Mouse (Mus musculus): ENCODE results near the gene Rbms3. TPM values are rescaled to one million over a fixed set of nuclear protein-coding genes. Genes with fewer than 3 reads are reported as not detected.

The Rbms3 gene
- polyA plus RNA-seq, 1 experiment from 2014 or later: 76.1 TPM

- H3K36me3 ChIP-seq (ENCODE audit: control insufficient read depth, insufficient read depth, low read length): no peaks in the 10 kb centered on the region
- no peak overlapping the region for H3K9ac ChIP-seq (ENCODE audit: low read length)
- no peak for ATAC-seq (ENCODE audit: insufficient read depth, low FRiP score)
- H3K27me3 ChIP-seq (ENCODE audit: control insufficient read depth, insufficient read depth, low read length): no peaks in the 10 kb centered on the region
- H3K9me3 ChIP-seq (replicated peaks; ENCODE audit: control insufficient read depth, low read length): no peaks in the 10 kb centered on the region
- no peaks in the 10 kb centered on the region for H3K4me1 ChIP-seq (ENCODE audit: control insufficient read depth, insufficient read depth, low read length)
- H3K4me3 ChIP-seq (replicated peaks; ENCODE audit: low read length): no peak overlapping the region
- H3K4me2 ChIP-seq (ENCODE audit: low read depth, low read length): no peak overlapping the region
- no peak overlapping the region for H3K27ac ChIP-seq (ENCODE audit: low read length)
- WGBS: 59% methylated on average over 3 of the region's 3 CpGs
Observed at GRCm38 (mm10) chr9:116948211-116948610, 681.5 kb downstream of the Rbms3 start.

GRCm38 (mm10) chr9:116947369-116947768 is 682.3 kb downstream of the Rbms3 start:
- Histone ChIP-seq H3K4me2 (ENCODE audit: low read depth, low read length) (no peak overlapping the region), H3K27me3 (ENCODE audit: control insufficient read depth, insufficient read depth, low read length) (no peaks in the 10 kb centered on the region), H3K4me3 (replicated peaks; ENCODE audit: low read length) (no peak overlapping the region), H3K27ac (ENCODE audit: low read length) (no peak overlapping the region), H3K36me3 (ENCODE audit: control insufficient read depth, insufficient read depth, low read length) (no peaks in the 10 kb centered on the region), H3K4me1 (ENCODE audit: control insufficient read depth, insufficient read depth, low read length) (no peaks in the 10 kb centered on the region), H3K9ac (ENCODE audit: low read length) (no peak overlapping the region), H3K9me3 (replicated peaks; ENCODE audit: control insufficient read depth, low read length) (no peaks in the 10 kb centered on the region)
- 73% methylated on average over 4 of the region's 4 CpGs for WGBS
- no peak for ATAC-seq (ENCODE audit: insufficient read depth, low FRiP score)

GRCm38 (mm10) chr9:116946787-116947186 is 682.9 kb downstream of the Rbms3 start:
- H3K4me2 ChIP-seq (ENCODE audit: low read depth, low read length): no peak overlapping the region
- no peak overlapping the region for H3K27ac ChIP-seq (ENCODE audit: low read length)
- 97% methylated on average over 3 of the region's 3 CpGs for WGBS
- no peaks in the 10 kb centered on the region for H3K36me3 ChIP-seq (ENCODE audit: control insufficient read depth, insufficient read depth, low read length)
- no peak overlapping the region for H3K9ac ChIP-seq (ENCODE audit: low read length)
- no peaks in the 10 kb centered on the region for H3K4me1 ChIP-seq (ENCODE audit: control insufficient read depth, insufficient read depth, low read length)
- H3K27me3 ChIP-seq (ENCODE audit: control insufficient read depth, insufficient read depth, low read length): no peaks in the 10 kb centered on the region
- no peaks in the 10 kb centered on the region; the same call in 1 of the 2 replicates for H3K9me3 ChIP-seq (replicated peaks; ENCODE audit: control insufficient read depth, low read length)
- ATAC-seq (ENCODE audit: insufficient read depth, low FRiP score): 0 out of 2 replicates have a peak, but pooled peaks have one; percentile 13
- no peak overlapping the region for H3K4me3 ChIP-seq (replicated peaks; ENCODE audit: low read length)

GRCm38 (mm10) chr9:116945689-116946088 is 684.0 kb downstream of the Rbms3 start:
- no peaks in the 10 kb centered on the region for H3K4me1 ChIP-seq (ENCODE audit: control insufficient read depth, insufficient read depth, low read length)
- ATAC-seq (ENCODE audit: insufficient read depth, low FRiP score): no peak

GRCm38 (mm10) chr9:116943902-116944301 is 685.8 kb downstream of the Rbms3 start:
- no peak overlapping the region for H3K4me2 ChIP-seq (ENCODE audit: low read depth, low read length)
- no peak overlapping the region for H3K27ac ChIP-seq (ENCODE audit: low read length)
- H3K4me3 ChIP-seq (replicated peaks; ENCODE audit: low read length): no peak overlapping the region
- no peak overlapping the region for H3K9ac ChIP-seq (ENCODE audit: low read length)
- H3K4me1 ChIP-seq (ENCODE audit: control insufficient read depth, insufficient read depth, low read length): no peaks in the 10 kb centered on the region
- H3K36me3 ChIP-seq (ENCODE audit: control insufficient read depth, insufficient read depth, low read length): no peaks in the 10 kb centered on the region
- ATAC-seq (ENCODE audit: insufficient read depth, low FRiP score): no peak
- no peaks in the 10 kb centered on the region for H3K27me3 ChIP-seq (ENCODE audit: control insufficient read depth, insufficient read depth, low read length)
- 70% methylated on average over 15 of the region's 15 CpGs for WGBS
- H3K9me3 ChIP-seq (replicated peaks; ENCODE audit: control insufficient read depth, low read length): no peaks in the 10 kb centered on the region; the same call in 1 of the 2 replicates

More at GRCm38 (mm10) chr9:116945689-116946088, 684.0 kb downstream of the Rbms3 start:
- Histone ChIP-seq H3K4me2 (ENCODE audit: low read depth, low read length) (no peak overlapping the region), H3K4me3 (replicated peaks; ENCODE audit: low read length) (no peak overlapping the region), H3K27ac (ENCODE audit: low read length) (no peak overlapping the region), H3K36me3 (ENCODE audit: control insufficient read depth, insufficient read depth, low read length) (no peaks in the 10 kb centered on the region), H3K9ac (ENCODE audit: low read length) (no peak overlapping the region), H3K27me3 (ENCODE audit: control insufficient read depth, insufficient read depth, low read length) (no peaks in the 10 kb centered on the region), H3K9me3 (replicated peaks; ENCODE audit: control insufficient read depth, low read length) (no peaks in the 10 kb centered on the region; the same call in 1 of the 2 replicates)
- 59% methylated on average over 9 of the region's 9 CpGs for WGBS

GRCm38 (mm10) chr9:116941116-116941515 is 688.6 kb downstream of the Rbms3 start:
- H3K9ac ChIP-seq (ENCODE audit: low read length): no peak overlapping the region
- ATAC-seq (ENCODE audit: insufficient read depth, low FRiP score): no peak
- no peaks in the 10 kb centered on the region for H3K4me1 ChIP-seq (ENCODE audit: control insufficient read depth, insufficient read depth, low read length)
- no peak overlapping the region for H3K27ac ChIP-seq (ENCODE audit: low read length)
- no peak overlapping the region for H3K4me2 ChIP-seq (ENCODE audit: low read depth, low read length)
- no peaks in the 10 kb centered on the region; the same call in 1 of the 2 replicates for H3K9me3 ChIP-seq (replicated peaks; ENCODE audit: control insufficient read depth, low read length)
- H3K27me3 ChIP-seq (ENCODE audit: control insufficient read depth, insufficient read depth, low read length): no peaks in the 10 kb centered on the region
- 40% methylated on average over 4 of the region's 4 CpGs for WGBS
- no peak overlapping the region for H3K4me3 ChIP-seq (replicated peaks; ENCODE audit: low read length)
- no peaks in the 10 kb centered on the region for H3K36me3 ChIP-seq (ENCODE audit: control insufficient read depth, insufficient read depth, low read length)

- Histone ChIP-seq H3K9me3 (replicated peaks; ENCODE audit: control insufficient read depth, low read length) (no peaks in the 10 kb centered on the region; the same call in 1 of the 2 replicates), H3K4me3 (replicated peaks; ENCODE audit: low read length) (no peak overlapping the region), H3K9ac (ENCODE audit: low read length) (no peak overlapping the region), H3K4me1 (ENCODE audit: control insufficient read depth, insufficient read depth, low read length) (no peaks in the 10 kb centered on the region), H3K36me3 (ENCODE audit: control insufficient read depth, insufficient read depth, low read length) (no peaks in the 10 kb centered on the region), H3K4me2 (ENCODE audit: low read depth, low read length) (no peak overlapping the region), H3K27me3 (ENCODE audit: control insufficient read depth, insufficient read depth, low read length) (no peaks in the 10 kb centered on the region), H3K27ac (ENCODE audit: low read length) (no peak overlapping the region)
- WGBS: 82% methylated on average over 8 of the region's 8 CpGs
- ATAC-seq (ENCODE audit: insufficient read depth, low FRiP score): no peak
Observed at GRCm38 (mm10) chr9:116940693-116941092, 689.0 kb downstream of the Rbms3 start.

- ATAC-seq (ENCODE audit: insufficient read depth, low FRiP score): no peak
- Histone ChIP-seq H3K27me3 (ENCODE audit: control insufficient read depth, insufficient read depth, low read length) (no peaks in the 10 kb centered on the region), H3K4me1 (ENCODE audit: control insufficient read depth, insufficient read depth, low read length) (no peaks in the 10 kb centered on the region), H3K9ac (ENCODE audit: low read length) (no peak overlapping the region), H3K36me3 (ENCODE audit: control insufficient read depth, insufficient read depth, low read length) (no peaks in the 10 kb centered on the region), H3K27ac (ENCODE audit: low read length) (no peak overlapping the region), H3K4me3 (replicated peaks; ENCODE audit: low read length) (no peak overlapping the region), H3K9me3 (replicated peaks; ENCODE audit: control insufficient read depth, low read length) (no peaks in the 10 kb centered on the region), H3K4me2 (ENCODE audit: low read depth, low read length) (no peak overlapping the region)
- 44% methylated on average over 10 of the region's 10 CpGs for WGBS
Observed at GRCm38 (mm10) chr9:116928338-116928737, 701.4 kb downstream of the Rbms3 start.

GRCm38 (mm10) chr9:116923151-116923550 is 706.6 kb downstream of the Rbms3 start:
- ATAC-seq (ENCODE audit: insufficient read depth, low FRiP score): no peak
- Histone ChIP-seq H3K4me1 (ENCODE audit: control insufficient read depth, insufficient read depth, low read length) (no peaks in the 10 kb centered on the region), H3K27me3 (ENCODE audit: control insufficient read depth, insufficient read depth, low read length) (no peaks in the 10 kb centered on the region), H3K9me3 (replicated peaks; ENCODE audit: control insufficient read depth, low read length) (no peaks in the 10 kb centered on the region), H3K4me3 (replicated peaks; ENCODE audit: low read length) (no peak overlapping the region), H3K4me2 (ENCODE audit: low read depth, low read length) (no peak overlapping the region), H3K27ac (ENCODE audit: low read length) (no peak overlapping the region), H3K36me3 (ENCODE audit: control insufficient read depth, insufficient read depth, low read length) (no peaks in the 10 kb centered on the region), H3K9ac (ENCODE audit: low read length) (no peak overlapping the region)
- 79% methylated on average over 8 of the region's 8 CpGs for WGBS

- ATAC-seq (ENCODE audit: insufficient read depth, low FRiP score): no peak
- Histone ChIP-seq H3K4me1 (ENCODE audit: control insufficient read depth, insufficient read depth, low read length) (no peaks in the 10 kb centered on the region), H3K4me2 (ENCODE audit: low read depth, low read length) (no peak overlapping the region), H3K27me3 (ENCODE audit: control insufficient read depth, insufficient read depth, low read length) (no peaks in the 10 kb centered on the region), H3K36me3 (ENCODE audit: control insufficient read depth, insufficient read depth, low read length) (no peaks in the 10 kb centered on the region), H3K4me3 (replicated peaks; ENCODE audit: low read length) (no peak overlapping the region), H3K27ac (ENCODE audit: low read length) (no peak overlapping the region), H3K9me3 (replicated peaks; ENCODE audit: control insufficient read depth, low read length) (no peaks in the 10 kb centered on the region), H3K9ac (ENCODE audit: low read length) (no peak overlapping the region)
- 74% methylated on average over 3 of the region's 3 CpGs for WGBS
Observed at GRCm38 (mm10) chr9:116922561-116922960, 707.2 kb downstream of the Rbms3 start.

Measured in stomach, embryonic 16.5 days (tissue).